Mouse (Mus musculus): ENCODE results near the gene Cfap52.

The Cfap52 gene

GRCm38 (mm10) chr11:67965242-67965883 lies at the start of gene Cfap52:
Cfap52 (minus strand) TSS chr11:67965651.
- ChIA-PET CTCF (interaction anchor here in 2 of 4 experiments (1.0 to 1.4 kb wide), 2 partner anchors 39 kb away, joined by 3 to 4 read pairs; no protein-coding TSS in a partner anchor), POLR2A (interaction anchor here in 2 of 4 experiments (0.6 to 1.5 kb wide), 5 partner anchors 9 to 916 kb away, joined by 3 to 10 read pairs (median 3); no protein-coding TSS in a partner anchor)

- ChIA-PET CTCF (no interaction called here), POLR2A (interaction anchor here in 1 of 4 experiments (0.5 to 1.6 kb wide), 2 partner anchors 11 to 51 kb away, joined by 3 read pairs; no protein-coding TSS in a partner anchor)
Measured at GRCm38 (mm10) chr11:68012207-68012606, 46.8 kb upstream of the Cfap52 start.

GRCm38 (mm10) chr11:68009377-68009776 lies 43.9 kb upstream of the Cfap52 start:
- ChIA-PET POLR2A (interaction anchor here in 1 of 4 experiments (1.4 kb wide), 1 partner anchor 140 kb away, joined by 3 read pairs; no protein-coding TSS in a partner anchor), CTCF (no interaction called here)

- POLR2A ChIA-PET: interaction anchor here in 2 of 4 experiments (0.6 to 1.2 kb wide), 4 partner anchors 25 to 399 kb away, joined by 3 to 9 read pairs (median 4); no protein-coding TSS in a partner anchor
- CTCF ChIA-PET: interaction anchor here in 1 of 4 experiments (1.3 kb wide), 1 partner anchor 32 kb away, joined by 6 read pairs; no protein-coding TSS in a partner anchor
Measured at GRCm38 (mm10) chr11:68007645-68008044, 42.2 kb upstream of the Cfap52 start.

- ChIA-PET POLR2A (interaction anchor here in 3 of 4 experiments (0.7 to 1.2 kb wide), 4 partner anchors 10 to 1030 kb away, joined by 3 to 7 read pairs (median 4); no protein-coding TSS in a partner anchor), CTCF (interaction anchor here in 3 of 4 experiments (0.7 to 3.3 kb wide), 3 partner anchors 9 to 620 kb away, joined by 3 to 21 read pairs (median 3); no protein-coding TSS in a partner anchor)
Measured at GRCm38 (mm10) chr11:68006216-68006789, 40.9 kb upstream of the Cfap52 start.

GRCm38 (mm10) chr11:68004191-68004590 lies 38.7 kb upstream of the Cfap52 start:
- ChIA-PET CTCF (interaction anchor here (0.6 to 3.3 kb wide), 22 partner anchors 14 to 540 kb away, joined by 3 to 34 read pairs (median 4); partner anchors contain the start of genes Cfap52 (in 2 of the 4), Ntn1 (in 2 of the 4) and Stx8 (in 1 of the 4)), POLR2A (interaction anchor here in 3 of 4 experiments (0.5 to 1.0 kb wide), 3 partner anchors 142 to 230 kb away, joined by 3 read pairs; no protein-coding TSS in a partner anchor)

- ChIA-PET POLR2A (no interaction called here), CTCF (interaction anchor here in 1 of 4 experiments (0.5 kb wide), 1 partner anchor 190 kb away, joined by 4 read pairs; no protein-coding TSS in a partner anchor)
Measured at GRCm38 (mm10) chr11:67999629-68000028, 34.2 kb upstream of the Cfap52 start.

- ChIA-PET POLR2A (no interaction called here), CTCF (no interaction called here)
Measured at GRCm38 (mm10) chr11:67998905-67999304, 33.5 kb upstream of the Cfap52 start.

GRCm38 (mm10) chr11:67995965-67996364 lies 30.5 kb upstream of the Cfap52 start:
- CTCF ChIA-PET: interaction anchor here in 1 of 4 experiments (0.5 kb wide), 1 partner anchor 67 kb away, joined by 3 read pairs; no protein-coding TSS in a partner anchor
- POLR2A ChIA-PET: interaction anchor here in 1 of 4 experiments (1.7 kb wide), 1 partner anchor 30 kb away, joined by 4 read pairs; the partner anchor contains the start of gene Stx8

GRCm38 (mm10) chr11:67991240-67991639 lies 25.8 kb upstream of the Cfap52 start:
- ChIA-PET POLR2A (interaction anchor here in 1 of 4 experiments (0.6 to 0.7 kb wide), 2 partner anchors 14 to 149 kb away, joined by 3 to 5 read pairs; no protein-coding TSS in a partner anchor), CTCF (interaction anchor here in 1 of 4 experiments (0.5 kb wide), 1 partner anchor 786 kb away, joined by 5 read pairs; no protein-coding TSS in a partner anchor)

- POLR2A ChIA-PET: no interaction called here
- CTCF ChIA-PET: no interaction called here
Measured at GRCm38 (mm10) chr11:67983564-67983963, 18.1 kb upstream of the Cfap52 start.

- POLR2A ChIA-PET: no interaction called here
- CTCF ChIA-PET: interaction anchor here (0.6 to 1.5 kb wide), 14 partner anchors 9 to 895 kb away, joined by 3 to 14 read pairs (median 4); no protein-coding TSS in a partner anchor
Measured at GRCm38 (mm10) chr11:67975252-67975651, 9.8 kb upstream of the Cfap52 start.

- POLR2A ChIA-PET: no interaction called here
- CTCF ChIA-PET: interaction anchor here in 1 of 4 experiments (0.6 kb wide), 1 partner anchor 191 kb away, joined by 3 read pairs; no protein-coding TSS in a partner anchor
Measured at GRCm38 (mm10) chr11:67973225-67973624, 7.8 kb upstream of the Cfap52 start.

- ChIA-PET POLR2A (no interaction called here), CTCF (no interaction called here)
Measured at GRCm38 (mm10) chr11:67972606-67973005, 7.2 kb upstream of the Cfap52 start.

- ChIA-PET POLR2A (interaction anchor here in 3 of 4 experiments (0.6 to 1.5 kb wide), 4 partner anchors 39 to 452 kb away, joined by 3 to 4 read pairs (median 3); no protein-coding TSS in a partner anchor), CTCF (interaction anchor here in 1 of 4 experiments (0.7 kb wide), 1 partner anchor 24 kb away, joined by 3 read pairs; no protein-coding TSS in a partner anchor)
Measured at GRCm38 (mm10) chr11:67967831-67968230, 2.4 kb upstream of the Cfap52 start.

GRCm38 (mm10) chr11:67965905-67966878 lies 741 bp upstream of the Cfap52 start, which contains the start of gene Stx8:
Stx8 (plus strand) TSS chr11:67966193.
- ChIA-PET CTCF (interaction anchor here in 2 of 4 experiments (0.5 to 1.4 kb wide), 6 partner anchors 10 to 519 kb away, joined by 3 to 4 read pairs (median 4); partner anchors contain the start of gene Usp43 (in 1 of the 2)), POLR2A (interaction anchor here in 3 of 4 experiments (0.5 to 1.5 kb wide), 10 partner anchors 10 to 857 kb away, joined by 3 to 10 read pairs (median 4); partner anchors contain the start of gene Usp43 (in 1 of the 3))

GRCm38 (mm10) chr11:67964110-67964509 lies 1.3 kb downstream of the Cfap52 start:
- ChIA-PET POLR2A (no interaction called here), CTCF (no interaction called here)

- ChIA-PET CTCF (interaction anchor here in 2 of 4 experiments (0.5 to 0.8 kb wide), 2 partner anchors 8 to 108 kb away, joined by 3 read pairs; no protein-coding TSS in a partner anchor), POLR2A (interaction anchor here in 1 of 4 experiments (0.6 to 1.2 kb wide), 3 partner anchors 15 to 310 kb away, joined by 3 to 6 read pairs (median 4); no protein-coding TSS in a partner anchor)
Measured at GRCm38 (mm10) chr11:67954413-67954812, 11.0 kb downstream of the Cfap52 start.
